Mouse (Mus musculus) right cerebral cortex, adult 18-20 months (tissue): ENCODE data around the gene Tbxa2r.

Experiments
- DNase-seq: peaks from one replicate; pipeline ENCODE4 v3.0.0; 2022; ENCODE audit warnings: mixed read lengths

Tbxa2r gene

DNA sequence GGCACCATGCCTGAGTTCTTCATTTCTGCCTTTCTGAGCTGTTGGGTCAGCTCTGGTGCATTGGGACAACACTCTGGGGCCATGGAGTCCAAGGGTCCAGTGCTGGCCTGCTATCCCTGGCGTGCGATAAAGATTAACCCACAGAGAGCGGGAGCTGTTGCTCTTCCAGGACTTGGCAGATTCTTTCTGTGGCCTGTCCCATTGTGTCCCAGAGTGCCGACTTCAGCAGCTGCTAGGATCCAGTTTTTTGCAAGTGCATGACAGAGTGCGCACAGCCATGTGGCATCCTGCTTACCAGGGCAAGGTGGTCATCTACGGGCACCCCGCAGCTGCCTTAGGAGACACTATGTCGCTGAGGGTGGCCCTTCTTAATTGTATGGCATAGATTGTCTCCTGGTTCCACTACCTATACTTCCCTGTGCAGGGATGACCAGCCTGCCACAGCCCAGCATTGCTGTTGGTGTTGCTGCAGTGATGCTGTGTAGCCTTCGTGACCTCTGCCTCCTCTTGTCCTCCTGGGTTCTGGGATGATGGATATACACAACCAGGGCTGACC lies 28.1 kb upstream of the Tbxa2r start:
- DNase-seq, result no peak

DNA sequence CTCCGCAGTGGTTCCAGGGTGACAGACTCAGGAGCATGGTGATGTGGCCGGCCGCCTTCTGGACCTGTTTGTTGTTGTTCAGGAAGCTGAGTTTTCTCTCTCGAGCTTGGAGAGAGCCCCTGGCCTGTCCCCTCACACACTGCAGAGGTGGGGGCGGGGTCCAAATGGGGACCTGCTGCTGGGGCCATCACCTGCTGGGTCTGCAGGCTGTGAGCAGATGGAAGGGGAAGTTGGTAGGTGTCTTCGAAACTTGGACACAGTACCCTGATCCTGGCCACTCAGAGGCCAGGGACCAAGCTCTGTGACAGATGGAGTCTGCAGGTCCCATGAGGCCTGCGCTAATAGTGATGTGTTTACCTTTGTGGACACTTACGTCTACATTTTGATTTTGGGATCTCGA lies 27.2 kb upstream of the Tbxa2r start:
- no peak for DNase-seq

DNA sequence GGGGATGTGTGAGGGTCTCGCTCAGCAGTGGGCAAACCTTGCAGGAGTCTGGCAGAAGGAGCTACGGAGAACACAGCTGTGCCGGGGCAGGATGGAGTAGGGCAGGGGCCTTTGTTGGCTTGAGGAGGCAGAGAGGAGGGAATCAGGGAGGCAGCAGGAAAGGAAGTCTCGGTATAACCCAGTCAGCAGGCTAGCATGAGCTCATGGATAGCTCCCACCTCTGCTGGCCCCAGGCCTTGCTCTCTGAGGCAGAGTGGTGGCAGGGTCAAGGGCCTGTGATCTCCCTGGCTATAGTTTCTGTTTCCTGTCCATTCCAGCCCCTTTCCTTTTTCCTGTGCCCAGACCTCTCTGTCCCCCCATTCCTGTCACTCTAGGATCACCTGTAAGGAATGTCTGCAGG lies 26.2 kb upstream of the Tbxa2r start:
- no peak for DNase-seq

DNA sequence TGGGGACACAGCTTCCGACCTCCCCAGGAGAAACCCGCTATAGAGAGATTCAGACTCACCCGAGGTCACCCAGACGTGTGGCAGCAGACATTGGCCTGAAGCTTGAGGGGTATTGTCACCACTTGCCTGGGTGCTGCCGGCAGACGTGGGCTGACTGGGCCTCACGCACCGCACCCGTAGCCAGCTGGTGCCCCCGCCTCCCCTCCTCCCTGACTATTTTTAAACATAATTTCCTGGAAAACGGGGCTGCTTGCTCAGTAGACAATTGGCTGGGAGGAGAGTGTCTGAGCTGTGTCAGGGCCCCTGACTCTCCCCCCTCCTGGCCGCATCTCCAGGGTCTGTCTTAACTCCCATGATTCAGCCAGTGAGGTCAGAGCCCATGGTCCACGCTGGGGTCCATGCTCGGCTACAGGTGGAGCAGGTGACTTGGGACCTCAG lies 25.7 kb upstream of the Tbxa2r start:
- peak; percentile 87 for DNase-seq

DNA sequence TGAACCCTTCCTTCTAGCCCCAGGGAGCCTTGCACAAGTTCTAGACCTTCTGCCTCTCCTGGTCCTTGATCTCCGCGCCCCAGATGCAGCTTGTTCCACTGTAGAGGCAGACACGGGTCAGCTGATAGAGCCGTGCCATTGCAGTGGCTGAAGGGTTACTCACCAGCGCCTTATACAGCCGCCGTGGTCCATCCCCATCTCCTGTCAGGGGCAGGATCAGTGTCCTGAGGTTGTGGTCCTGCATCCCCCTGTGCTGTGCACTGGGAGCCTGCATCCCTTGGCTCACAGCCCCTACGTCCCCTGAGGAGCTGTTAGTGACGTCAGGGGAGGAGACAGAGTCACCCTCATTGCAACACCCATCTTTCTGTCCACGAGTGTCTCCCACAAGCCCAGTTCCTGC lies 25.3 kb upstream of the Tbxa2r start:
- no peak for DNase-seq

DNA sequence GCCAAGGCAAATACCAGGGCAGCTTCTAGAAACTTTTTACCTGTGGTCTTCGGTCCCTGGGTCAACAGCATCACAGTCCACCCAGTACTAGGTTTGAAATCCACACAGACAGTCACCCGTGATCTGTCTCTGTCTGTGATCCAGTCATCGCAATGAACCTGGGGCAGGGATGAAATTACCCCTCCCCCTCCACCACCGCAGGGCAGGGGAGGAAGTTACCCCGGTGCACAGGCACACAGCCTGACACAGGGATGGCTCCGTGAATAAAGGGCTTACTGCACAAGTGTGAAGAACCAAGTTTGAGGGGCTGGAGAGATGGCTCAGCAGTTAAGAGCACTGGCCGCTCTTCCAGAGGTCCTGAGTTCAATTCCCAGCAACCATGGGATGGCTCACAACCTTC lies 24.8 kb upstream of the Tbxa2r start:
- no peak for DNase-seq

DNA sequence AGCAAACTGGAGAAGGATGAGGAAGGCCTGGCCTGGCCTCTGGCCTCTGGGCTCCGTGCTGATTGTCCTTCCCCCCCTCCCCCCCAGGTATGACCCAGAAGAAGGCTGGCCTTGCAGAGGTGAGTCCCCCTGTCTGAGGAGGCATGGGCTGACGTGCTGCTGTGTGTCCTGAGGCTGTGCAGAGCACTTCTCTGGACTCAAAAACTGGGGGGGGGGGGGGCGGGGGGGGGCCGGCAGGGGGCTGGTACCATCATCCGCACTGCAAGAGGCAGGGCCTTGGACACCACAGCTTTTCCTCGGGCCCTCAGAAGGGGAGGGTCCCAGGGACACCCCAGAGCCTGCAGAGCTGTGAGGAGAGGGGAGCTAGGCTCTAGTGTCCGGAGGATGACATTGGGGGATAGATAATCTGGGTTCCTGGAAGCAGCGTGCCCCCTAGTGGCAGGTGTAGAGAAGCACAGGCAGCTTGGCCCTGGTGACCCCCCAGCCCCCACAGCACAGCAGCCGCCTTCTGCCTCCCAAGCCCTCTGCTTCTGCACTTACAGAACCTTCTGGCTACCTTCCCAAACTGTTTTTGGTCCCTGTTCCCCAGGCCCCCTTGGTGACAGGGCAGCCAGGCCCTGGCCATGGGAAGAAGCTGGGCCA lies 23.8 kb upstream of the Tbxa2r start:
- DNase-seq, result no peak

DNA sequence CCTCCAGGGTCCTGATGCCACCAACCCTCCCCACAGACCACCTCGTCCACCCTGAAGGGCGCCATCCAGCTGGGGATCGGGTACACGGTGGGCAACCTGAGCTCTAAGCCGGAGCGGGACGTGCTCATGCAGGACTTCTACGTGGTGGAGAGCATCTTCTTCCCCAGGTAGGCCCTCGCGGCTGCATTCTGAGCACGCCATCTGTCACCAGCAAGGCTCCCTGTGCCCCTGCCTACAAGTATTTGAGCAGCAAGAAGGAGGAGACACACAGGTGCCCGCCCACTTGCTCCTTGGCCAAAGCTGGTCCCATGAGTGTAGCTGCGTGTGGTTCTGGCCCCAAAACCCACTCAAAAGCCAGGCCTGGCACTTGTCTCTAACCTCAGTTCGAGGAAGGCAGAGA lies 22.9 kb upstream of the Tbxa2r start:
- no peak for DNase-seq

DNA sequence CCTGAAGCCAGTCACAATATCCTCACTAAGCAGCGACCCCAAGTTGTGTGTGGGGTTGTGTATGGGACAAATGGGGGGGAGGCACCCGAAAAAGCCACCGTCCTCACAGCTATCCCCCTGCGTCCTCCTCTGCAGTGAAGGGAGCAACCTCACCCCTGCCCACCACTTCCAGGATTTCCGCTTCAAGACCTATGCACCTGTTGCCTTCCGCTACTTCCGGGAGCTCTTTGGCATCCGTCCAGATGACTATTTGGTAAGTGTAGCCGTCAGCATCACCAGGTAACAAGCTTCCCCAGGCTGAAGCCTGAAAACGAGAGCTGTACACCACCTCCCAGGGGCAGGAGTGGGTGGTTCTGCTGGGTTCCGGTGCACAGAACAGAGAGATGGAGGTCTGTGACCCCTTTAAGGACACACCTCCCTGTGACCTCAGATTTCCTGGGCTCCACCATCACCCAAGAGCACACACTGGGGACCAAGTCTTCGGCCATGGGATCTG lies 22.3 kb upstream of the Tbxa2r start:
- no peak for DNase-seq

DNA sequence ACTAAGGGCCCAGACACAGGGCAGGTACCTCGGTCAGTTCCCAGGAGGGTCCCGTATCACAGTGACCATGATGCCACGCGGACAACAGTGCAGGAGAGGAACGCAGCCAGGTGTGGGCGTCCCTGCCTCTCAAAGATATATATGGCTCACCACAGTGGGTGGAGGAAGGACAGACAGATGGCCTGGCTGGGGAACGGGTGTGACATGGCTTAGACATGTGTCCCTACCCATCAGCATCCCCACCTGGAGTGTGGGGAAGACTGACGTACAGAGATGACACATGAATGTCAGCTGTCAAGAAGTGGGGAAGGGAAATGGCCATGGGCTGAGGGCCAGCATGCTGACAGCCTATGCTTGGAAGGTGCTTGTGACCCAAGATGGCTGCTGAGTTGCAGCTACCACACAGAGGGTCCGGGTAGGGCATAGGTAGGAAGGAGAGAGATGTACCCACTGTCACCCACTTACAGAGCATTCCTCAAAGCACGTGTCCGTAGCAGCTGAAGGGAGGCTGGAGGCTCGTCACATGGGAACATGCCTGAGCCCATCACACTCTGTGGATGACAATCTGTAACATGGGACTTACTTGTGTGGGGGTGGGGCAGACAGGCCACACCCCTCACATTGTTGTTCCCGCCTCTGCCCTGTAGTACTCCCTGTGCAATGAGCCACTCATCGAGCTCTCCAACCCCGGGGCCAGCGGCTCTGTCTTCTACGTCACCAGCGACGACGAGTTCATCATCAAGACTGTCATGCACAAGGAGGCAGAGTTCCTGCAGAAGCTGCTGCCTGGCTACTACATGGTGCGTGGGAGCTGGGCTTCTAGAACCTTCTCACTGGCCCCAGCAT lies 21.5 kb upstream of the Tbxa2r start:
- DNase-seq, result peak; percentile 75

DNA sequence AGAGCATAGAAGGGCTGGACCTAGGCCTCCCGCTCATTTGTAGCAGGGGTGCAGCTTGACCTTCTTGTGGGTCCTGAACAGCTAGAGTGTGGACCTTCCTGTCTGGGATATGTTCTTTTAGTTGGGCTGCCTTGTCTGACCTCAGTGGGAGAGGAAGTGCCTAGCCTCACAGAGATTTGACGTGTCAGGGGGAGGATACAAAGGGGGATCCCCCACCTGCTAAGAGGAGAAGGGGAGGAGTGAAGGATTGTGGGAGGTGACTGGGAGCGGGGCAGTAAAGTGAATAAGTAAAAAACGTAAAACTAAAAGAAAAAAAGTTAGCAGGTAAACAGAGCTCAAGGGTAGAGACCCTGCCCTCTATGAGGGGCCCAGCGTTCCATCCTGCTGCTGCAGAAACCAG lies 19.0 kb upstream of the Tbxa2r start:
- no peak for DNase-seq

DNA sequence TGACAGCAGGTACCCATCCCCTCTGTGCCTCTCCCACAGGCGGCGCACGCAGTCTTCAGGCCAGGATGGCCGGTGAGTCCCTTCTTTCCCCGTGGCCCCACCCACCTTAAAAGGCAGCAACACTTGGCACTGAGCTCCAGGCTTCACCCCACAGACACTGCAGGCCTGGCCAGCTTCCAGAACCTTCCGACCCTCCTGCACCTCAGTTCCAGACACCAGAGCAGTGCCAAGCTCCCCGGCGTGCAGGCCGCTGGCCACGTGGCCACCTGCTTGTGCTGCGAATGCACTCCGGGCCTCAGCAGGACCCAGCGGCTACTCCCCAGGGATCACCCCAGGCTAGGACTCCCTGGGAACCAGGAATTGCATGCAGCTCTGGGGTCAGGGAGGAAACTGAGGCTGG lies 14.9 kb upstream of the Tbxa2r start:
- DNase-seq, result no peak

DNA sequence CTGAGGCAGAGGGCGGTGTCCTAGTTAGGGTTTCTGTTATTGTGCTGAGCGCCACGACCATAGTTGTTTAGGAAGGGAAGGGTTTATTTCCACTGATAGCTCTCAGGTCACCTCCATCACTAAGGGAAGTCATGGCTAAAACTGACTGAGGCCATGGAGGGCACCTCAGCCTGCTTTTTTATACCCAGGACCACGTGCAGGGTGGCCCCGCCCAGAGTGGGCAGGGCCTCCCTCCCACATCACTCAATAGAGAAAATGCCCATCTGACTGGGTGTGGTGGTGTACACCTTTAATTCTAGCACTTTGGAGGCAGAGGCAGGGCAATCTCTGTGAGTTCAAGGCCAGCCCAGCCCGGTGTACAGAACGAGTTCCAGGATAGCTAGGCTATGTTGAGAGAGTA lies 14.3 kb upstream of the Tbxa2r start:
- no peak for DNase-seq

DNA sequence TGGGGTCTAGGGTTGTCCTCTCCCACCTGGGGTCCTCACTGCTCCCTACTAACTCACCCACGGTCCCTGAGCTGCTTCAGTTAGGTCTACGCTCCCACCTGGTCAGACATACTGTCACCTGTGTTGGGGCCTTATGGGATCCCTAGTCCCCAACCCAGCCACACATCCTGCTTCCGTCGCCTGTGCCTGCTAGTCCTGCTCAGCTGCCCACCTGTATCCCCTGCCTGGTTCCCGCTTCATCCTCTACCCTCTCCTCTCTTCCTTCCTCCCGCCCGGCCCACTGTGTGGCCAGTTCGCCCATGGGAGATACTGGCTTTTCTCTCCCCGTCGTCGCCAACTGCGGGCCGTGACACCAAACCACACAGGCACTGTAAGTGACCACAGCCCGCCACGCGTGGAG lies 12.9 kb upstream of the Tbxa2r start:
- no peak for DNase-seq

DNA sequence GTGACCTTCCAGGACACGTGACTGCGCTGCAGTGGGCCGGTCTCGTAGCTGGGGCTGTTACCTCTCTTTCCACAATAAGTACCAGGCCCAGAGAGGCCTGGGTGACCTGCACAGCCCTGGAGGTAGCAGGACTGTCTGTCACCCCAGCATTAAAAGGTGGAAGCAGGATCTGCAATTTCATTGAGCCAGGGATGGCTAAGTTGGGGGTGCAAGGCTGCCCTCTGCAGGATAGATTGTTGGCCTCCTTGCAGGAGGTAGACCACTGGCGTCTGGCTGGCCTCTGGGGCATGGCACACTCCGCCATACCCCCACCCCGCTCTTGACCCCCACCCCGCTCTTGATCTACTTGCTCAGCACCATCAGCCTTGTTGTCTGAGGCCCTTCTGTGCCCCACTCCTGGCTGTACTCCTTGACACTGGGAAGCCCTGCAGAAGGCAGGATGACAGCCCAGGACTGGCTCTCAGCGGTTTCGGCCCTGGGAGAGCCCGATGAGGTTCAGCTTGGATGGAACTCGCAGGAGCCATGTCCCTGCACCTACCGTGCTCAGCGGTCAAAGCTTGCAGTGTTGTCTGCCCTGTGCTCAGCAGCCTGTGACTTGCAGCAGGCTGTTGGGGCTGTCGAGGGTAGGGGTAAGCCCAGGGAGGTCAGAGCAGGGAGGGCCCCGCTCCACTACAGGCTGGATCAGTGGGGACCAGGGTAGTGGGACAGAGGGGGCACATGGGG lies 12.0 kb upstream of the Tbxa2r start:
- DNase-seq, result no peak

DNA sequence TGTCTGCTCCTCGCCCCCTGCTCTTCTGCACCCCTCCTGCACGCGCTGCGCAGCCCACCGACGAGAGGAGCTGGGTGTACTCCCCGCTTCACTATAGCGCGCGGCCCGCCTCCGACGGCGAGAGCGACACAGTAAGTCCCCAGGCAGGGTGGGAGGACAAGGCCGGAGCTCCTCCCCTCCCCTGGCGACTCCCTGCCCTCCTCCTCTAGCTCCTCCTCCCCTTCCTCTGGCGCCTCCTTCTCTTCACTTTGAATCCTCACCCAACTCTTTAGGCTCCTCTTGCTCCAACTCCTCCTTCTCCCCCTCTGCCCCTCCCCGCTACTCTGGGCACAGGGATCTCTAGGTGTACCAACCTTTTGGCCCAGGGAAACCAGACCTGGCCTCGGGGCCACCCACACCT lies 11.3 kb upstream of the Tbxa2r start:
- DNase-seq, result no peak

DNA sequence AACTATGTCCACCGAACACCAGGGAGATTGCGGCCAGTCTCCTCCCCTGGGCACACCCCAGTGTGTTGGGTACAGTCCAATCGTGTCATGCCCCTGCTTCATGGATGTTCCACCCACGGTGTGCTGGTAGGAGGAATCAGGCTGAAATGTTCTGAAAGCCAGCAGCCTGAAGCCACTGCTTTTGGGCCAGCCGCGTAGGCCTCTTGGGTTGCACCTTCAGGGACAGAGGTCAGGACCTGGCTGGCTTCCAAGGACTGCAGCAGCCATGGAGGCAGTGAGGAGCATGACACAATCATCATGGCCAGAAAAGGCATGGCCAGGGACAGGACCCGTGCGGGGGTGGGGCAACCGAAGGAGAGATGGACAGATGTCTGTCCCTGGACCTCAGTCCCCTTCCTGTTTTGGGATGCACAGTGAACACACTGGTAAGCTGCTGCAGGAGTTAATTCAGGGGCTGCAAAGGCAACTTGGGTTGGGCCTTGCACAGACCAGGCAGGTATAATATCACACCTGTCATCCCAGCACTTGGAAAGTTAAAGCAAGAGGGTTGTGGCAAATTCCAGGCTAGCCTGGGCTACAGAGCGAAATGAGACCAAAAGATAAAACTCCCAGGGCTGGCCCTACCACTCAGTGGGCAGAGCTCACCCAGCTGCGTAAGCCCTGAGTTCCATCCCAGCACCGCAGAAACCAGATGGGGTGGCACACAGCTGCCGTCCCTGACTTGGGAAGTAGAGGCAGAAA lies 9.8 kb upstream of the Tbxa2r start:
- DNase-seq, result no peak

DNA sequence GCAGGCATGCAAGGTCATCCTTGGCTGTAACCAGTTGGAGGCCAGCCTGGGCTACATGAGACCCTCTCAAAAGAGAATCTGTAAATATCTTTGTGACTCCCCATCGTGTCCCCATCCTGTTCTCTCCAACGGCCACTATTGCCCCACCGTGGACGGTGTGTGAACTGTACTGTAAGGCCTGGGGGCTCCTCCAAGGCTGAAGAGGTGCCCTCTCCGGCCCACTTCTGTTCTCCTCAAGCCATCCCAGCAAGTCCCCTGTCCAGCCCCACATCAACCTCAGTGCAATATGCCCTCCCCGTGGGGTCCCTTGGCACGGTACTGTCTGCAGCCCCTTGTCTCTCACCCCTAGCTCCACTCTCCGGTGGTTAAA lies 9.2 kb upstream of the Tbxa2r start:
- DNase-seq, result no peak

DNA sequence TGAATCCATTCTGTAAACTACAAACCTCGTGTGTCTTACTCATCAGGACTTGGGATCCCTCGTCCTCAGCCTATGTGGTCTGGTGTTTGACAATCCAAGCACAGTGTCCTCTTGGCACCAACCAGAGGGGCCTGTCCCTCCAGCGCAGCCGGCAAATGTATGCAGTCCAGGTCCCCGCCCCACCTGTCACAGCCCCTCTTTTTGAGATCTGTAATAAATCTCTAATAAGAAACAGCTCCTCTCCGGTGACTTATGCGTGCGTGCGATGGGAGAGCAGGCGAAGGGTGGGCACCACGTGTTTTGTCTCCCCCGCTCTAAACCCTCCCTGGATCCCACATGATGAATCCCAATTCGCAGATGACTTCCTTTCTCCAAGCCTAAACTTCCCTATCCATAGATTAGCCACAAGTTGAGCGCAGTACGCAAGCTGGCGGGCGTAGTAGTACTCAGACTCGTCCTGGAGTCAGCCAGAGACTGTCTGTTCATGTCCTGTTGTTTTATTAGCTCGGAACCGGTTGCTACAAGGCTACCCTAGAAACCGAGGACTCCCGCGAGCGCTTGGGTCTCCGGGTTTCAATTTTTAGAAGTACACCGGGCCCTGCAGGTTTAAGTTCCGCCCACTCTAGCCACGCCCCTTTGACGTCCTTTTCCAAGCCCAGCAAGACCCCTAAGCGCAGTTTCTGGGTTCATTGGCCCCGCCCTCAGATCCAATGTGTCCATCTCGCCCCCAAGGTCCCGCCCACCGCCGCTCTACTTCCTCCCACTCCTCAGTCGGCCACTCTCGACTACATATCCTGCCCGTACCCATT lies 8.6 kb upstream of the Tbxa2r start:
- DNase-seq, result no peak

DNA sequence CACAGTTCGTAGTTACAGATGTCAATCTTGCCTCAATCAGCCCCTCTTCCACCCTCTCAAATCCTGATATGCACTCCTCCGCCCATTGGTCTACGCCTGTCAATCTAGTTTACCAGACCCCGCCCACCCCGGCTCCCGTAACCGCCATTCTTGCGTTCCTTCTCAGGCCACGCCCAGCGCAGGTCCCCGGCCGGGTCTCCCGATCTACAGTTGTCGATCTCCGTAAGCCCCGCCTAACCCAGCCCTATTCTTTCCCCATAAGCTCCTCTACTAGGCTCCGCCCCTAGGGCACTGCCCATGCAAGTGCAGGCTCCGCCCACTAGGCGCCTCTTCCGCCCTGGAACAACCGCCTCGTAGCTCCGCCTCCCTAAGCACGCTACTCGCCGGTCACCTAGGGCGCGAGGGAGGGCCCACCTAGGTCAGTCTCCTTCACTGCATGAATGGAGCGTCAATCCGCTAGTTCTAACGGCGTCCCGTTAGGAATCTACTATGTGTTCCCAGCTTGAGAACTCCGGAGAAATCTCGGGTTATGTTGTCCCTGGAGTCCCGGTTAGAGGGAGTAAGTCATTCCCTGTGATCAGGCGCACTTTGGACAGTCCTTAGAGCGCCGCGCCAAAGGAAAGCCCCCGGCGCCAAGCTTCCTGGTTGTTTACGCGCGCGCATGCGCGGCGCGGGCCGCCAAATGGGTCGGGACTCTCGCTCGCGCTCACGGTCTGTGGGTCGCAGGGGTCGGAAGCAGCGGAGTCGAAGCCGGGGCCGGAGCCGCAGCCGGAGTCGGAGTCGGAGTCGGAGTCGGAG lies 7.8 kb upstream of the Tbxa2r start, which contains the start of gene Cactin:
Gene Cactin, plus strand, starts transcription at position 554 of the 798 bp plus-strand sequence.
- DNase-seq, result peak; percentile 100

DNA sequence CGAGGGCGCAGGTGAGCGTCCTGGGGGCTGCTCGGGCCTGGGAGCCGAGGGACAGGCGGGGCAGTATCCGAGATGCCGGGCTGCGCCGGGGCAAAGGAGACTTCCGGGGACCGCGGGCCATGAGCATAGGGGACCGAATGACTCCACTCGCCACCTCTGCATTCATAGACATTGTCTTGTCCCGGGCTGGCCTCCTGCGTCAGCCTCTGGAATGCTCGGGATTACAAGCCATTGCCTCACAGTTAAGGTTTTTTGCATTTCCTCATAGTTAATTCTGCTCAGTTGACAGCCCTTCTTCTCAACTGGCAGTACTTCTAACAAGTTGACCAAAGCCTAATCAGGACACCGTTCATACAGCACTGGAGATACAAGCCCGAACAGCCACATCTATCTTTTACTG lies 7.1 kb upstream of the Tbxa2r start:
- no peak for DNase-seq
